Mouse (Mus musculus): ENCODE measurements at regions not wholly inside any gene's neighbourhood (a gene's known extent, or its start where the extent isn't known, plus 50 kb on each side); places are given as distances from the start of the nearest gene placed in this dataset.

DNA sequence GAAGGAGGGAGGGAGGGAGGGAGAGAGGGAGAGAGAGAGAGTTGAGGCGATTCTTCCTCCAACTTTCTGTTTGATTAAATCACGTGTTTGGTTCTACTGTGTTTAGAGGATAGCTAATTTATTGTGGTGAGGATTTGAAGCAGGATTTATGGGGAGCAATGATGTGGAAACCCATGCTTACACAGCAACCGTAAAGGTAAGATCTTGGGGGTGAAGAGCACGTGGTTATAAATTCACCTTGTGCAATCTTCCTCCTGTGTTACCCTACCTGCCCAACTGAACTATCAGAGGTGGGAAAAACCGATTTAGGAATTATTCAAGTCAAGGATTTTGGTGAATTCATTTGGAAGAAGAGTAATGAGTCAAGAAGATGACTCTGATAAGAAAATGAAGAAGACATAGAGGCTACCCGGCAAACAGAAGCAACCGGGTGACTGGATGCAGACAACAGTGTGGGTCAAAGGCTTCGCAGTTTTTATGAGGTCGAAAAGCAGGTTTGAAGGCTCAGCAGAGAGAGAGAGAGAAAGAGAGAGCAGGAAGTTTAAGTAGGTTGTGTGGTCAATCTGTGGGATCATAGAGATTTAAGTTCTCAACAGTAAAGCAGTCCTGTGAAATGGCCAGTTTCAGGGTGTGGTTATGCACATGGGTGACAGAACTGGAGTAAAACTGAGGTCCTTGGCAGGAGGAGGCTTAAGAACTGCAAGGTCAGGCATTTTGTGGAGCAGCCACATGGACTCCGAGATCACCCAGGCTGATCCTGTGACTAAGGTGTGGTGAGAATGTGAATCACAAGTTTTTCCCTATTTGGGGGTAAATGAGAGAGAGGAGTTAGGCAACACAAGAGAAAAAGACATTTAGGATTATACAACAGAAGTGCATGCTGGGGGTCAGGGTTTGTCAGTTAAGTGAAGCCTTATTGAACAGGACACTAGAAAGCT lies 178.6 kb downstream of the Phlda1 start:
- WGBS: 69% methylated on average over 10 of the region's 10 CpGs
- H3K27me3 ChIP-seq (replicated peaks): no peaks in the 10 kb centered on the region
- no peaks in the 10 kb centered on the region for H3K36me3 ChIP-seq
- H3K9me3 ChIP-seq: no peaks in the 10 kb centered on the region
- ATAC-seq (ENCODE audit: insufficient read depth, low FRiP score, low read depth): no peak
- H3K4me3 ChIP-seq (replicated peaks): no peak overlapping the region
- no peak overlapping the region for H3K9ac ChIP-seq
- H3K4me1 ChIP-seq: 0 out of 2 replicates have a peak, but pooled peaks cover 3% of the 10 kb centered on the region
- H3K27ac ChIP-seq: no peak overlapping the region
- no peak overlapping the region for H3K4me2 ChIP-seq

DNA sequence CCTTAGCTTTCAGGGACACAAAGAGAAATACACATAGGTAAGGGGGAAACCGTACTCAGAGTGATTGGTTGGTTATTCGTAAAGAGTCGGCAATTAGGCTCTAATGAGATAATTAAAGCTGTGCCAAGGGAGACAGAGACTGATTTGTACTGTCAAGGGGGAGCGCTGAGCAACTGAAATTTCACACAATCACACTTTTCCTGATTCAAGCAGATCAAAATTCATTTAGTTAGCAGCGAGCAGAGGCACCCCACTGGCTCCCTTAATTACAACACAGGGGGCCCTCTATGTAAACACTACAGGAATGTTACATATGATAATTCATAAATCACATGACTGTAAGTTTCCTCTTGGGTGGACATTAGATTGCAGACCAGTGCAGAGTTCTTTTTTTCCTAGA lies 180.5 kb downstream of the Phlda1 start:
- H3K27me3 ChIP-seq (replicated peaks): no peaks in the 10 kb centered on the region
- H3K4me3 ChIP-seq (replicated peaks): no peak overlapping the region
- no peaks in the 10 kb centered on the region for H3K9me3 ChIP-seq
- H3K27ac ChIP-seq: no peak overlapping the region
- no peak for ATAC-seq (ENCODE audit: insufficient read depth, low FRiP score, low read depth)
- no peaks in the 10 kb centered on the region for H3K36me3 ChIP-seq
- H3K4me1 ChIP-seq: no peaks in the 10 kb centered on the region
- 62% methylated on average over 5 of the region's 5 CpGs for WGBS
- H3K4me2 ChIP-seq: no peak overlapping the region
- no peak overlapping the region for H3K9ac ChIP-seq

DNA sequence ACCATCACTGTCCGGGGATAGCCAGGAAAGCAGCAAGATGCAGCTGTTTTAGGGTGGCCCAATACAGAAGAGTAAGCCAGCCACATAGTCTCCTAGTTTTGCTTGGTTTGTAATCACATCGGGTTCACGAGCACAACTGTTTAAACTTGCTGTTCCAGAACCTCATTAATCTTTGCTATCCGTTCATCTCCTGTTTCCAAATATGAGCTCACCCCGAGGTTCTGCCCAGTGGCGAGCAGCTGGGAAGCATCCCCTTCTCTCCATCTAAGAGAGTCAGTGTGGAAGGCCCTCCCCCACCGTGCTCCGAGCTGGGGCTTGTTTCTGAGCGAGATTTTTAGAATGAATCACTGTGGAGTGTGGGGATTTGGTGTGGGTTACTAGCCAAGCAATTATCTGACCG lies 183.5 kb downstream of the Phlda1 start:
- peak overlapping the region; percentile 79 for H3K27ac ChIP-seq
- H3K9ac ChIP-seq: no peak overlapping the region
- H3K4me1 ChIP-seq: peaks cover 7% of the 10 kb centered on the region; the same call in 1 of the 2 replicates
- no peak overlapping the region for H3K4me3 ChIP-seq (replicated peaks)
- WGBS: 25% methylated on average over 10 of the region's 10 CpGs
- H3K9me3 ChIP-seq: no peaks in the 10 kb centered on the region
- H3K27me3 ChIP-seq (replicated peaks): no peaks in the 10 kb centered on the region
- H3K4me2 ChIP-seq: no peak overlapping the region
- H3K36me3 ChIP-seq: no peaks in the 10 kb centered on the region
- peak; percentile 87 for ATAC-seq (ENCODE audit: insufficient read depth, low FRiP score, low read depth)

DNA sequence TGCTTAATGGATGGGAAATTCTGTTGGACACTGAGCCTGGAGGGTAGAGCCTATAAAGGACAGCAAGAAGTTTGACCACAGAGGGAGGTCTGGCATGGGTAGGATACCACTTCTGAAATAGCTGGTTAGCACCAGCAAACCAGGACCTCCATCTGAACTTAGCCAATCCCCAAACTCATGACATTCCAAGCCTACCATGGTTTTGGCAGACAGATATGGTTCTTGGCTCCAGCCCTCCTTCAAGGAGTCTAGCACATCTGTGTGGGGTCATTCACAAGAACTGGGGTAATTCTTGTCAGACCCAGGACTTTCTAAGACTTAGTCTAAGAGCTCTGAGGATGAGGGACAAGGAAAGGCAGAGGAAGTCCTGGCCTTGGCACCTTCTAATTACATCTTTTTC lies 187.7 kb downstream of the Phlda1 start:
- Histone ChIP-seq H3K9ac (no peak overlapping the region), H3K27ac (no peak overlapping the region; the same call in 1 of the 2 replicates), H3K4me1 (peaks cover 14% of the 10 kb centered on the region), H3K4me2 (no peak overlapping the region), H3K4me3 (replicated peaks) (no peak overlapping the region), H3K36me3 (no peaks in the 10 kb centered on the region), H3K9me3 (no peaks in the 10 kb centered on the region), H3K27me3 (replicated peaks) (no peaks in the 10 kb centered on the region)
- no peak for ATAC-seq (ENCODE audit: insufficient read depth, low FRiP score, low read depth)

DNA sequence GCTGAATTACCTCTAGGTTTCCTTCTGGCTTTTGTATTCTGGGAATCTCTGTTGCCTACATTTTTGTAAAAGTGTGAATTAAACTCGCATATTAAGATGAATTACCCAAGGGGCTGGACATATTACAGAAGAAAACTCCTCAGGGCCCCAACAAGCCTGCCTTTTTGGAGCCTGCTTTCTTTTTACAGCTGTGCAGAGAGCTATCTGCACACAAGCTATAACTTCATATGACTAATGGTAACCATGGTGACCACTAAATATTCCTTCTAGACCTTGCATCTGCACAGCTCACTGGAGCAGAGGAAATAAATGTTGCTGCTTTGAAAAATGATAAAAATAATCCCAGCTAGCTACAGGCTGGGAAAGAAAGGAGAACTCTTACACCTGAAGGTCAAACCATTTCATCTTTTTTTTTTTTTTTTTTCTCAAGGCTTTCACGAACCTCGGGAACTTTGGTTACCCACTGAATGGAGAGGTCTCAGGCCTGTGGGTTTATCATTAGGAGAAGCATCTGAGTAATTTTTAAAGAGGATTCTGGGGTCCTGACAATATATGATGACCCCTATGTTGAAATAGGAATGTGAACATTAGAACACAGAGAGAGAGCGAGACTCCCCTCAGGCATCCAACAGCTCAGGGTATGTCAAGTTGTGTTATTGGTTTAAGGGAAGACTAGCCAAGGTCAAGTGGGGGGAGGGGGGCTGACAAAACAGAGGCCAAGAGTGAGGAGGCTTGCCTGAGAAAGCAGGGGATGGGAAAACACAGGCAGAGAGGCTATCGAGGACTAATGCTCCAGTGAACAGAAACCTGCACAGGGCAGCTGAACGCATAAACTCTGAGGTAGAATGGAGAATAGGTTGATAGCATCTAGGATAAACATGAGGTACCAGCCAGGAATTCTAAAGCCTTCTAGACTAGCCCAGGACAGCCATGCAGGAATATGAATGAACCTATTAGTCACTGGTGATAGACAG lies 188.4 kb downstream of the Phlda1 start:
- ATAC-seq (ENCODE audit: insufficient read depth, low FRiP score, low read depth): peak; percentile 72; the same call in 1 of the 2 replicates
- Histone ChIP-seq H3K27me3 (replicated peaks) (no peaks in the 10 kb centered on the region), H3K36me3 (no peaks in the 10 kb centered on the region), H3K4me2 (no peak overlapping the region), H3K9ac (no peak overlapping the region), H3K9me3 (no peaks in the 10 kb centered on the region), H3K27ac (peak overlapping the region; percentile 59), H3K4me1 (peaks cover 14% of the 10 kb centered on the region), H3K4me3 (replicated peaks) (no peak overlapping the region)
- WGBS: 34% methylated on average over 6 of the region's 6 CpGs

DNA sequence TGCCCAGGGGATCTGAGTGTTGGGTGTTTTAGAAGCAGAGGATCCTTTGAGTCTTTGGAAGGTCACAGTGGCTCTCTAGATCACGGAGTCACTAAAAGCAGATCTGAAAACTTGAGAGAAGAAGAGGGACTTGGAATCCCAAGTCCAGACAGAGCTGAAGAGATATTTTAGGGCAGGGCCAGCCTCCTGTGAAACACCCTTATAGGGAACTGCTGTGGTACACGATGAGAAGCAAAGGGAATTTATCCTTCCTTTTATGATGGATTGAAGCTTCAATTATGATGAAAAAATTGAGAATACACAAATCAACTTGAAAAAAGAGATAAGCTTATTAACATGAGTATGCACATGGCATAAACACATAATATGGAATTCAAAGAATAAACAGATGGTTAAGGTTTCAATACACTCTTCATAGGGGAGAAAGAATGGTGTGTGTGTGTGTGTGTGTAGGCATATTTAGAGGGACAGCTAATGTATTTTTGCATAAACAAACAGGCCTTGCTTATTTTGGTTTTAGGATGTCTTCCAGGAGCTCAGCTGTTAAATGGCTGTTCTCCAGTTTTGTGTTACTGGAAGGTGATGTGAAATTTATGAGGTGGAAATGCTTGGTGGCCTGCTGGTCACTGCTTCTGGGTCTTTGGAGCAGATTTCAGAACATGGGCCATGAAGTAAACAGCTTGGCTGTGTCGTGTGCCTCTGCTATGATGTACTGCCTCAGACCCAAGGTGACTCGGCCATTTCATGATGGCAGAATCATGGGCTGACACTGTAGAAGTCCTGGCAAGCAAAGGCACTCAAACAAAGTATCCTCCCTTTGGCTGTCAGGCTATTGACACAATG lies 190.1 kb downstream of the Phlda1 start:
- Histone ChIP-seq H3K9me3 (no peaks in the 10 kb centered on the region), H3K9ac (no peak overlapping the region), H3K27me3 (replicated peaks) (no peaks in the 10 kb centered on the region), H3K36me3 (no peaks in the 10 kb centered on the region), H3K4me1 (peaks cover 14% of the 10 kb centered on the region), H3K4me2 (no peak overlapping the region), H3K4me3 (replicated peaks) (no peak overlapping the region), H3K27ac (peak overlapping the region; percentile 52; the same call in 1 of the 2 replicates)
- WGBS: 50% methylated on average over 4 of the region's 4 CpGs
- ATAC-seq (ENCODE audit: insufficient read depth, low FRiP score, low read depth): no peak

DNA sequence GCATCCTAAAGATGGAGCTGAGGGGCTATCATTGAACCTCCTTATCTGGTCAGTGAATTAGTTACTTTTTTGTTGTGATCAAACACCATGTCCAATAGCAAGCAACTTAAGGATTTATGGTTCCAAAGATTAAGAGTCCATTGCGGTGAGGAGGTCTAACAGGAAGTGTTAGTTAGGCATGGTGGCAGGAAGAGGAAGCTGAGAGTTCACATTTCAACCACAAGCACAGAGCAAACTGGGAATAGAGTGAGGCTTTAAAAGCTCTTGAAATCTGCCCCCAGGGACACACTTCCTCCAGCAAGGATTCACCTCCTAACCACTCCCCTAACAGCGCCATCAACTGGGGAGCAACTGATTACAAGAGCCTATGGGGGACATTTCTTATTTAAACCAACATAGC lies 190.9 kb downstream of the Phlda1 start:
- ATAC-seq (ENCODE audit: insufficient read depth, low FRiP score, low read depth): no peak
- no peak overlapping the region for H3K4me3 ChIP-seq (replicated peaks)
- H3K27me3 ChIP-seq (replicated peaks): no peaks in the 10 kb centered on the region
- peaks cover 14% of the 10 kb centered on the region for H3K4me1 ChIP-seq
- no peaks in the 10 kb centered on the region for H3K9me3 ChIP-seq
- H3K4me2 ChIP-seq: no peak overlapping the region
- no peak overlapping the region for H3K9ac ChIP-seq
- WGBS: 70% methylated on average over 2 of the region's 2 CpGs
- H3K27ac ChIP-seq: no peak overlapping the region
- H3K36me3 ChIP-seq: no peaks in the 10 kb centered on the region

DNA sequence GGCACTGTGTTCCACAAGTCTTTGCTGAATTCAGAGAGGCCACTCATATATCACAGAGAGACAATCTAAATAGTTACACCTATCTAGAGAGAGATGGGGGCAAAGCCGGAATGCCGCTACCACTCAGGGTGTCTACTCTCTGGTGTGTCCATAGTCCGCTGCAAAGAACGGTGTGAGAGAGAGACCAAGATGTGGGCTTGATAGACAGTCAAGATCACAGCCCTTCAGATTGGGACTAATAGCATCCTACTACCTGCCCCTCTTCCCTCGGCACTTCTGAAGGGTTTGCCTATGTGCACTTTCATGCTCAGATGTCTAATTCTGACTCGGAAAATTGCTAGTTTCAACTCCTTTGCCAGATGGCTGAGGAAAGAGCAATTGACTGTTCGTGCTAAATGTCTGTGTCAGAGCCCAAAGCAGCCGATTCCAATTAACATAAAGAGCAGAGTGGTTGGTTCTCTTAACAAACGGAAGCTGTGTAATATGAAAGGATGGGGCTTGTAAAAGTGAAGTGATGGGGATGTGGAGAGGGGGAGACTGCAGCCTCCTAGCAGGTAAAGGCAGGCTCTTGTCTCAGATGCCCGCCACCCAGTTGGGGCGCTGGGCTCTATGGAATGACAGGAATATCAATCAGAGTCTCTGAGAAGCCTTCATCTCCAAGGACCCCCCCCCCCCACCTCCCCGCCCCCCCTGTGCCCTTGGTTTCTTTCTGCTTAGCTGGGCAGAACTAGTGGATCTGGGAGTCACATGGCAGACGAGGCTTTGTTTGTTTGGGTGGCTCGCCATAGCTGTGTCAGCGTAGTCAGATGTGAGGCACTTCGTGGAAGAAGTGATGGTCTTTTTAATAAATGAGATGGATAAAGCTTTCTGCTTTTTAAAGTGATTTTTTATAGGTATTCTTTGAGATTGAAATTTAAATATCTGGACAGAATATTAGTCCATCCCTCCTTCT lies 193.7 kb downstream of the Phlda1 start:
- no peaks in the 10 kb centered on the region for H3K36me3 ChIP-seq
- peaks cover 5% of the 10 kb centered on the region; the same call in 1 of the 2 replicates for H3K4me1 ChIP-seq
- no peak overlapping the region for H3K4me3 ChIP-seq (replicated peaks)
- no peak for ATAC-seq (ENCODE audit: insufficient read depth, low FRiP score, low read depth)
- no peaks in the 10 kb centered on the region for H3K9me3 ChIP-seq
- no peak overlapping the region for H3K9ac ChIP-seq
- H3K27ac ChIP-seq: no peak overlapping the region
- H3K27me3 ChIP-seq (replicated peaks): no peaks in the 10 kb centered on the region
- 71% methylated on average over 16 of the region's 16 CpGs for WGBS
- H3K4me2 ChIP-seq: no peak overlapping the region

DNA sequence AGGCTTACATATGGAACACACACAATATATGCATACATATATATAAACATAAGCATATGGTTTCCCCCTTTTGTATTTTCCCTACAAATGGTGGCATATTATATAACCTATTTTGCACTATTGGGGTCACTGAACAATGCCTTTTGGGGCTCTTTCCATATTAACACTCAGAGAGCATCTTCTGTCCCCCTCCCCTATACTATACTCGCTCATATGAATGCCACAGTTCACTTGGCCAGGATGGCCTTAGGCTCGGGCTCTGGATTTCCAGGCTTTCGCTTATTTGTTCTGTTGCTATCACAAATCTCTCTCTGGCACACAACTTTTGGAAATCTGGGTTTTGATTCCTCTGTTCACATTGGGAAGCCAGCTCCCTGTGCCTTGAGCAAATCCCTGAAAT lies 194.5 kb downstream of the Phlda1 start:
- Histone ChIP-seq H3K9me3 (no peaks in the 10 kb centered on the region; the same call in 1 of the 2 replicates), H3K4me3 (replicated peaks) (no peak overlapping the region), H3K27ac (no peak overlapping the region), H3K36me3 (no peaks in the 10 kb centered on the region), H3K27me3 (replicated peaks) (no peaks in the 10 kb centered on the region), H3K4me1 (no peaks in the 10 kb centered on the region), H3K9ac (no peak overlapping the region), H3K4me2 (no peak overlapping the region)
- no peak for ATAC-seq (ENCODE audit: insufficient read depth, low FRiP score, low read depth)
- 76% methylated on average over 3 of the region's 3 CpGs for WGBS

DNA sequence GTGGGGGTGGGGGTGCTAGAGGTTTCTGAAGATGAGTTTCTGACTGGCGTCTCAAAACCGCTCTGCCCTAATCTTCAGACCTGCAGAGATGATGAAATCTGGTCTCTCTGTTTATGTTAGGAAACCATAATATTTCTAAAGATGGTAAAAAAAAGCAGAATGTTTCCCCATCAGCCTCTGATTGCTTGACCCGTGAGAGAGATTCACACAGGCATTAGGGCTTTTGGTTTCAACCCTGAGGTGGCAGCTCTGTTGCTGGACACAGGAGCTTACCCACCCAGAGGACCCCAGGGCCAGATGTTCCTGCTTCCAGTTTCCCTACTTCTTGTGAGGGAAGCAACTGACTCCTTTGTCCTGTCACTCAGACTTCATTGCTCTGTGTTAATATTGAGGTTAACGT lies 195.1 kb downstream of the Phlda1 start:
- no peaks in the 10 kb centered on the region for H3K4me1 ChIP-seq
- H3K4me2 ChIP-seq: no peak overlapping the region
- H3K4me3 ChIP-seq (replicated peaks): no peak overlapping the region
- H3K36me3 ChIP-seq: no peaks in the 10 kb centered on the region
- ATAC-seq (ENCODE audit: insufficient read depth, low FRiP score, low read depth): no peak
- H3K27me3 ChIP-seq (replicated peaks): no peaks in the 10 kb centered on the region
- H3K27ac ChIP-seq: no peak overlapping the region
- H3K9me3 ChIP-seq: peaks cover 3% of the 10 kb centered on the region; the same call in 1 of the 2 replicates
- H3K9ac ChIP-seq: no peak overlapping the region
- WGBS: 36% methylated on average over 4 of the region's 4 CpGs

Measured in stomach, embryonic 15.5 days (tissue).